Mouse (Mus musculus) olfactory bulb, adult 2 months (tissue): Measurements from ENCODE around the gene Coq10a.

Experiments used
- CTCF ChIP-seq: fragments of 200-500 bp; IDR thresholded peaks from 2 replicates; pipeline ENCODE4 v1.5.1; 2012; ENCODE audit warnings: low read depth, mild to moderate bottlenecking, low read length, moderate library complexity; ENCODE audit not compliant: insufficient read depth
- POLR2A ChIP-seq: fragments of 200-500 bp; IDR thresholded peaks from 2 replicates; pipeline ENCODE4 v1.6.1; 2012; ENCODE audit warnings: mild to moderate bottlenecking, low read depth, low read length, moderate library complexity; ENCODE audit not compliant: insufficient read depth

GRCm38 (mm10) chr10:128382482-128382881 lies 13.7 kb upstream of the Coq10a start:
- TF ChIP-seq POLR2A (no peak), CTCF (no peak)
